Mouse (Mus musculus) Patski (cell line): ENCODE measurements around the gene H2-DMb1. TPM values are rescaled to one million over a fixed set of nuclear protein-coding genes. Genes with fewer than 3 reads are reported as not detected.

Source experiments
- ATAC-seq: fragments of 100-300 bp; one replicate; pipeline ENCODE4 v1.8.0; 2021
- CTCF ChIA-PET: fragments of 350-600 bp; sonication (Branson Sonifier 250); formaldehyde crosslinking; loops from one replicate; lab custom pipeline; 2022; ENCODE audit warnings: inconsistent platforms; lab: Charles Lee
- POLR2A ChIA-PET: fragments of 350-600 bp; sonication (Branson Sonifier 250); formaldehyde crosslinking; loops from one replicate; lab custom pipeline; 2022; ENCODE audit warnings: antibody characterized with exemption, inconsistent platforms; lab: Charles Lee
- DNase-seq: peaks from one replicate; pipeline ENCODE4 v3.0.0-alpha.2; 2011; ENCODE audit warnings: low read depth, low spot score
- H3K27me3 ChIP-seq: fragments of 371-371 bp; one replicate; pipeline ENCODE4 v1.5.1; 2021
- CTCF ChIP-seq: fragments of 100-300 bp; IDR thresholded peaks from one replicate; pipeline ENCODE4 v1.5.1; 2021
- in situ Hi-C: fragments of 300-500 bp; cut with MboI; formaldehyde crosslinking; loops from 3 replicates; pipeline ENCODE4 v1.11.1; 2018; ENCODE audit warnings: low pct_unique_long_range_greater_than_20kb, mixed read lengths
- polyA plus RNA-seq: library from polyadenylated mRNA; unstranded; gene quantifications from one replicate; pipeline ENCODE4 v1.2.3, GENCODE M21; 2021

The H2-DMb1 gene
- polyA plus RNA-seq, 1 experiment from 2014 or later = 36.6 TPM

DNA sequence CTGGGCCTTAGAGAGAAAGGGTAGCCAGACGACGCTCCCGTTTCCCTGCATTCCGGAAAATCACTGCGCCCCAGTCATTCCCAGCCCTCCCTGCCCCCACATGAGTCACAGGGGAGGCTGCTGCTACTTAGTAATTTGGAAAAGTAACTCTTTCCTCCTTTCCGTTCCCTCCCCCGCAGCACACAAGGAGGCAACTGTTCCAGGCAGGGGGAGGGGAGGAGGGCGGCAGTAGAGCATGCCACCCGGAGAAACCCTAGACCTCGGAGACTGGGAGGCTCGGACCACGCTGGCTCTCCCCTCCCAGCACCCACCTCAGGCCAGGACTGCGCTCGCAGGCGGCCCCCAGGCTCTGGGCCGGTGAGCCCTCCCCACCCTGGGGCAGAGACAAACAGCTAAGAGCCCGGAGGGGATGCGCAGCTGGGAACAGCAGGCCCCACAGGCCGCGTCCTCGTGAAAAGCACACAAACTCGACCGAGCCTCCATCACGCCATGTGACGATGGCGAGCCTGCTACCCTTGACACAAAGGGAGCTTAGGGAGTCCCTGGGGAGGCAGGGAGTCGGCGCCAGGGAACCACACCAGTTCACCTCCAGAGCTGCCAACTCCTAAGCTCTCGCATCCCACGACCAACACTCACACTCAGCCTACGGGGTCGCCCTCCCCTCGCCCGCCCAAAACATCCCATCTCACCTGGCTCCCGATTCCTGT is 31.5 kb upstream of the H2-DMb1 start:
- peak; percentile 27 for ATAC-seq
- H3K27me3 ChIP-seq = no peaks in the 10 kb centered on the region
- no peak for TF ChIP-seq CTCF
- in situ Hi-C loops = loop anchor here (25.0 kb wide), 1 partner anchor 1791 kb away; the partner anchor contains the start of genes Atat1, Mrps18b and Ppp1r10
- ChIA-PET CTCF (interaction anchor here (6.9 kb wide), 1 partner anchor 13 kb away, joined by 42 read pairs; no protein-coding TSS in a partner anchor), POLR2A (interaction anchor here (0.7 to 1.4 kb wide), 6 partner anchors 9 to 93 kb away, joined by 3 to 5 read pairs (median 4); no protein-coding TSS in a partner anchor)
- peak; percentile 85 for DNase-seq

DNA sequence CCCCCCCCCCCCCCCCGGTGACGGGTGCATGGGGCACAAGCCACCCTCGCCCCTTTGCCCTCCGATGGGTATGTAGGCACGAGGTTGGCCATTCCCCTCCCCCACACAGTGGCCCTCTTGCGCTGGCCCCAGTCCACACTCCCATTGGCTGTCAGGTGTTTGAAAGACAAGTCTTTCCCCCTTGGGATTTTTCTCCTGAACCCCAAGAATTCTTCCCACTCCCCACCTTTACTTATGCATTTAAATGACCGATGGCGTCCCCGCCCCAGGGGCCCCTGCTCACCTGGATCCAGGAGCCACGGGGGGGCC is 31.0 kb upstream of the H2-DMb1 start:
- CTCF ChIA-PET = interaction anchor here (6.9 kb wide), 1 partner anchor 12 kb away, joined by 42 read pairs; no protein-coding TSS in a partner anchor
- no peaks in the 10 kb centered on the region for H3K27me3 ChIP-seq
- no peak for DNase-seq
- in situ Hi-C loops = loop anchor here (25.0 kb wide), 1 partner anchor 1790 kb away; the partner anchor contains the start of genes Atat1, Mrps18b and Ppp1r10
- POLR2A ChIA-PET = interaction anchor here (0.8 to 1.4 kb wide), 5 partner anchors 8 to 14 kb away, joined by 3 to 5 read pairs (median 4); no protein-coding TSS in a partner anchor
- no peak for TF ChIP-seq CTCF
- no peak for ATAC-seq

DNA sequence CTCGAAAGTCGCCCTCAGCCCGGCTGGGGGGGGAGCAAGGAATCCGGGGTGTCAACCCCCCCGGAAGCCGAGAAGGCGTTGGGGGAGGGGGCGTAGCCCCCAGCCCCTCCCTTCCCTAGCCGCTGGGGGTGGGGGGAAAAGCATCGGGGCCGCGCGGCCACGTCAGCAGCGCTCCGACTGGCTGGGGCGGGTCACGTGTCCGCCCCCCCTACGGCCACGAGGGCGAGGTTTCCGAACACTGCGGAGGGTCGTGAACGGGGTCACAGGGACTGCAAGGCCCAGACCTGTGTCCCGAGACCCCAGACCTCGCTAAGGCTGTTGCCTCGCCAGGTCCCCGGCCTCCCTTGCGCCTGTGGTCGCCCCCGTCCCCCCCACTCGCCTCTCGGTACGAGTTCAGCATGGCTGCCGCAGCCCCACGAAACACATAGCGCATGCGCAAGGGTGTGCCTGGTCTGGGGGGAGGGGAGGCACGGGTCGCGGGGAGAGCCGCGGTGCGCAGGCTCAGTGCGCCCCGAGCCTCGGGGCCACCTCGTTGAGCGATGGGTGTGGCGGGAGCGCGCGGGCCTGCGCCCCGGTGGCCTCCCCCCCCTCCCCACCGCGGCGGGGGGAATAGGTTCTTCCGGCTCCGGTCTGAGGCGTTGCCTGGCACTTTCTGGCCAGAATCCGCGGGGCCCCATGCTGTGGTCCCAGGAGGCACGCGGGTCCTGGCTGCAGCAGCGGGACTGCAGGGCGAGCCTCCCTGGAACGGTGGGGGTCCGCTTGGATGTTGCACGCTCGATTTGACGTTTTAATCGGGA is 30.5 kb upstream of the H2-DMb1 start, which contains the start of gene Brd2:
Brd2 (minus strand) TSS at position 447 of the 797 bp plus-strand sequence.
- CTCF ChIA-PET = interaction anchor here (4.4 to 6.9 kb wide), 2 partner anchors 12 kb away, joined by 33 to 42 read pairs; no protein-coding TSS in a partner anchor
- DNase-seq = peak; percentile 80
- no peaks in the 10 kb centered on the region for H3K27me3 ChIP-seq
- peak; percentile 23 for ATAC-seq
- TF ChIP-seq CTCF = no peak
- POLR2A ChIA-PET = interaction anchor here (0.8 to 1.4 kb wide), 4 partner anchors 7 to 13 kb away, joined by 3 to 5 read pairs (median 4); no protein-coding TSS in a partner anchor
- in situ Hi-C loops = loop anchor here (25.0 kb wide), 1 partner anchor 1790 kb away; the partner anchor contains the start of genes Atat1, Mrps18b and Ppp1r10

DNA sequence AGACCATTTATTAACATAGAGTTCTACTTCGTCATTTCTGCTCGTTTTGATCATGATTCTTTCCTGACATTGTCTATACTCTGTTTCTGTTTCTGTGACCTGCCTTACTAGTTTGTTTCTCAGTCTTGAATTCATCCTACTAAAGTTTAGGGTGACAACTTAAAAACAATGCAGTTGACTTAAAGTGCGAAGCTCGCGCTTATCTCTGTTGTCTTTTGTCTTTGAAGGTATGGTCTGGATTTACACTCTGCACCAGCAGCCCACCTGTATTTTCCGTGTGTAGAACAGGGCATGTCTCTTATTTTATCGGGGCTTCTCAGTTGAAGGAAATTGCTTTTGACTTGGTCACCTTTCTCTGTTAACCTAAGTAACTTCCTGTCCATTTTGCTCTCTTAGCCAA is 29.8 kb upstream of the H2-DMb1 start:
- ATAC-seq (no peak), DNase-seq (no peak)
- in situ Hi-C loops = loop anchor here (25.0 kb wide), 1 partner anchor 1789 kb away; the partner anchor contains the start of genes Atat1, Mrps18b and Ppp1r10
- no peaks in the 10 kb centered on the region for H3K27me3 ChIP-seq
- no peak for TF ChIP-seq CTCF
- ChIA-PET POLR2A (interaction anchor here (0.8 kb wide), 1 partner anchor 12 kb away, joined by 3 read pairs; no protein-coding TSS in a partner anchor), CTCF (interaction anchor here (1.1 to 4.4 kb wide), 2 partner anchors 11 kb away, joined by 3 to 33 read pairs; no protein-coding TSS in a partner anchor)

DNA sequence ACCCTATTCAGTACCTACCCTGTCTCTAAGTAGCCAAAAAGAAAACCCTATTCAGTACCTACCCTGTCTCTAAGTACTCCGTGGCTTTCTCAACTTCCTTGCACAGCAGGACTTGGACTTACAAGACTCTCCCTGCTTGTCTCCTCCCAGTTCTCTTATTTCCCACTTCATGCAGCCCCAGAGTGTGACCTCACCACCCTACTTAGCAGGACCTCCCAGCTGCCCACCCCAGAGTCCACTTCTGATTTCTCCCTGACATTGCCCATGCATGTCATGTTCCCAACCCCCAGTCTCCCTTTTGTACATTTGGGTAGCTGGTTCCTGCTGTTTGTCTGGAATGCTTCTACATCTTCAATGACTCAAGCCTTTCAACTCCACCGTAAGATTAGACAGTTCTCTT is 29.4 kb upstream of the H2-DMb1 start:
- no peaks in the 10 kb centered on the region for H3K27me3 ChIP-seq
- ChIA-PET CTCF (interaction anchor here (1.1 to 4.4 kb wide), 2 partner anchors 11 to 12 kb away, joined by 3 to 33 read pairs; no protein-coding TSS in a partner anchor), POLR2A (interaction anchor here (0.8 kb wide), 1 partner anchor 12 kb away, joined by 3 read pairs; no protein-coding TSS in a partner anchor)
- in situ Hi-C loops = loop anchor here (25.0 kb wide), 1 partner anchor 1789 kb away; the partner anchor contains the start of genes Atat1, Mrps18b and Ppp1r10
- ATAC-seq (no peak), DNase-seq (peak; percentile 58)
- TF ChIP-seq CTCF = no peak

DNA sequence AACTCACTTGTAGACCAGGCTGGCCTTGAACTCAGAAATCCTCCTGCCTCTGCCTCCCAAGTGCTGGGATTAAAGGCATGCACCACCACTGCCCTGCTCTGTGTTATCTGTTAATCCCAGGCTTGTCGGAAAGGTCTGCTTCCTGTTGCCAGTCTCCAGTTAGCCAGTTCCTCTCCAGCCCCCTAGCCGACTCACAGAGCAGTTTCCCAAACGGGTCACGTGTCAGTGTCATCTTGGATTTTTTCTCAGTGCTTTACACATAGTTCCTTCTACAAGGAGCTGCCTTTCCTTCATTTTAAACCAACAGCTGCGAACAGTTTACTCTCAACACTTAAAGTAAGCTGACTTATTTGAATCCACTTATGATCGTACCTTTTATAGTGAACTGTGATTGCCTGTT is 28.2 kb upstream of the H2-DMb1 start:
- in situ Hi-C loops = loop anchor here (25.0 kb wide), 1 partner anchor 1788 kb away; the partner anchor contains the start of genes Atat1, Mrps18b and Ppp1r10
- DNase-seq = no peak
- CTCF ChIA-PET = interaction anchor here (1.0 to 4.4 kb wide), 3 partner anchors 8 to 41 kb away, joined by 3 to 33 read pairs (median 5); no protein-coding TSS in a partner anchor
- POLR2A ChIA-PET = interaction anchor here (1.0 kb wide), 1 partner anchor 13 kb away, joined by 4 read pairs; no protein-coding TSS in a partner anchor
- no peak for ATAC-seq
- no peak for TF ChIP-seq CTCF
- H3K27me3 ChIP-seq = no peaks in the 10 kb centered on the region

DNA sequence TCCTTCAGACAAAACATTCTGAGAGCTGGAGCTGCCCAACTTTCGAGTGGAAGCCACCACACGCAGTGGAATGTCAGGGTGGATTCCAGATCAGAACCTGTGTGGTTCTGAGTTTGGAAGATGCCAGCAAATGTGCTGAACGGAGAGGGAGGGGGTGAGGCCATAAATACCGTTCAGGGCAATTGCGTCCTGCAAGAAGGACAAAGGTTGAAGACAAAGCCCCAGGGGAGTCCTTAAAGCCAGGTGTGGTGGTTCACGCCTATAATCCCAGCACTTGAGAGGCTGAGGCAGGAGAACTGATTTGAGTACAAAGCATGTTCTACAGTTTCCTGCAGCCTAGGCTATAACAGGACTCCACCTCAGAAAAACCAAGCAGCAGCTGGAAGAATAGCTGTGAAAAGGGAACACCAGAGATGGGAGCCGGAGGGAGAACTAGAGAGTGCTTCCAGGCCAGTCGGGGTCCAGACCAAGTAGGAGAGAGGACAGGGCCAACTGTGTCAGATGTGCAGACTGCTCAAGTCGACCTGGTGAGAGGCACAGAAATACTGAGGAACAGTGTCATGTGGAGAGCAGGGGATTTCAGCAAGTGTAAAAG is 25.9 kb upstream of the H2-DMb1 start:
- H3K27me3 ChIP-seq = no peaks in the 10 kb centered on the region
- POLR2A ChIA-PET = no interaction called here
- no peak for TF ChIP-seq CTCF
- CTCF ChIA-PET = interaction anchor here (4.4 kb wide), 1 partner anchor 8 kb away, joined by 33 read pairs; no protein-coding TSS in a partner anchor
- in situ Hi-C loops = no loop called here
- ATAC-seq (no peak), DNase-seq (no peak)

DNA sequence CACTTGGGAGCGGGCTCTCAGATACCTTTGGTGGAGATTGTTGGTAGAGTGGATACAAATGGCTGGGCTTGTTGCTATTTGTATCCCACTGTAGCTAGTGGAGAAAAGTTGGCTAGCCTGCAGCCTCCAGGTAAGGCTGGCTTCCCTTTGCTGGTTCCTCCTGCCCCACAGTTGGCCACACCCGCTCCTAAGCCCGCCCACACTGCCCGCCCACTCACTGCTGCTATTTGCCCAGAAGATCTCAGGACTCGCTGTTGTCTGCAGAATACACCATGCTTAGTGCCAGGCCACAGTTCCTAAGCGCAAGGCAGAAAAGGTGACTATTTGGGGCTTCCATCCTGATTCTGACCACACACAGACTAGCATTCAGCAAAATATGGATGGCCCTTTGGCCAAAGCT is 25.4 kb upstream of the H2-DMb1 start:
- no peak for ATAC-seq
- H3K27me3 ChIP-seq = no peaks in the 10 kb centered on the region
- no peak for DNase-seq
- in situ Hi-C loops = no loop called here
- CTCF ChIA-PET = no interaction called here
- POLR2A ChIA-PET = interaction anchor here (3.0 kb wide), 1 partner anchor 8 kb away, joined by 14 read pairs; the partner anchor contains the start of gene H2-DMa
- TF ChIP-seq CTCF = no peak

DNA sequence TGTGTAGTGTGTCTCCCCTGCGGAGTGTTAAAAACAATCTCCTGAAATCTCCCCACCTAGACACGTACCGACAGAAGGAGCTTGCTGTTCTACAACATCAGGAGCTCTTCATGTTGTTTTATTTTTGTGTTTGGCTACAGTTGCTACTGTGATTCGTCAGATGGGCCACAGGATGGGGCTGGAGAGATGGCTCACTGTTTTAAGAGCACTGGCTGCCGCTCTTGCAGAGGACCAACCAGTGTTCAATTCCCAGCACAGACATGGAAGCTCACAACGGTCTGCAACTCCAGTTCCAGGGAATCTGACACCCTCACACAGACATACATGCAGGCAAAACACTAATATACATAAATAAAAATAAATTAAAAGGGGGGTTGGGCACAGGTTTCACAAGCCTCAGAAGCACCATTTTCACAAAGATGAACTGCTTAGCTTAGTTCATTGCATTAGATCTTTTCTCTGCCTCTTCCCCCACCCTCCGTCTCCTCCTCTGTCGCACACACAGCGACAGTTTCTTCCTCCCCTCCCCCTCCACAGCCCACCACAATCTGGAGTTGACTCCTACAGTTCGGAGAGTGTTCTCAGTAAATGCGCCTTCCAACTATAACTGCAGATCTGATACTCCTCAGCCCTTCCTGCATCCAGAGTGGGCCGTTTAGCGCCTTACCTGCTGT is 24.5 kb upstream of the H2-DMb1 start:
- POLR2A ChIA-PET = interaction anchor here (3.0 kb wide), 1 partner anchor 8 kb away, joined by 14 read pairs; the partner anchor contains the start of gene H2-DMa
- ATAC-seq (no peak), DNase-seq (no peak)
- in situ Hi-C loops = no loop called here
- CTCF ChIA-PET = no interaction called here
- H3K27me3 ChIP-seq = no peaks in the 10 kb centered on the region
- TF ChIP-seq CTCF = no peak
